Mouse (Mus musculus) CH12.LX (cell line): ENCODE data around the gene Prkag3. TPM values are rescaled to one million over a fixed set of nuclear protein-coding genes. Genes with fewer than 3 reads are reported as not detected.

Source experiments
- DNase-seq: peaks from one replicate; pipeline ENCODE4 v3.0.0-alpha.2; 2013; ENCODE audit errors: extremely low read depth
- H3K27ac ChIP-seq: 2 replicates; pipeline ENCODE4 v1.5.1; 2012; ENCODE audit warnings: low read depth, mild to moderate bottlenecking, control low read depth, moderate library complexity; ENCODE audit not compliant: insufficient read depth
- H3K27me3 ChIP-seq: replicated peaks from 2 replicates; pipeline ENCODE3; 2012; ENCODE audit warnings: inconsistent platforms
- H3K36me3 ChIP-seq, 2 experiments: replicated peaks in 1 of 2; 2 replicates each; pipeline versions ENCODE3 to v1.6.1; 2012; ENCODE audit warnings: inconsistent platforms in 1 of 2, low read length in 1 of 2, mild to moderate bottlenecking in 1 of 2, mixed read lengths in 1 of 2, moderate library complexity in 1 of 2; ENCODE audit not compliant: control insufficient read depth in 1 of 2, insufficient read depth in 1 of 2
- H3K4me1 ChIP-seq, 2 experiments: 2 replicates each; pipeline ENCODE4 v1.6.1; 2012; ENCODE audit warnings: inconsistent platforms in 1 of 2, moderate library complexity in 1 of 2; ENCODE audit not compliant: insufficient read depth in 2 of 2, control insufficient read depth in 1 of 2
- H3K4me2 ChIP-seq: 2 replicates; pipeline ENCODE4 v1.6.1; 2012; ENCODE audit warnings: low read depth, mild to moderate bottlenecking, control low read depth; ENCODE audit not compliant: poor library complexity, insufficient read depth, severe bottlenecking
- H3K4me3 ChIP-seq, 3 experiments: fragments of 150-350 bp in 1 of 3; sonication (generic) in 1 of 3; replicated peaks in 1 of 3; 2 replicates each; pipeline versions ENCODE3 to v1.5.1; 2011 to 2012; ENCODE audit warnings: low read depth in 2 of 3, low read length in 2 of 3, mild to moderate bottlenecking in 2 of 3, moderate library complexity in 2 of 3, control low read depth in 1 of 3, improper control_type of control experiment in 1 of 3, inconsistent platforms in 1 of 3, mixed read lengths in 1 of 3; ENCODE audit not compliant: poor library complexity in 1 of 3
- H3K79me2 ChIP-seq: replicated peaks from 2 replicates; pipeline ENCODE4 v1.6.1; 2012; ENCODE audit warnings: mild to moderate bottlenecking, moderate library complexity; ENCODE audit not compliant: control insufficient read depth, poor library complexity, insufficient read depth, severe bottlenecking; ENCODE audit errors: extremely low read depth
- H3K9ac ChIP-seq: 2 replicates; pipeline ENCODE4 v1.6.1; 2012; ENCODE audit warnings: low read depth, mild to moderate bottlenecking, control low read depth, moderate library complexity; ENCODE audit not compliant: insufficient read depth
- H3K9me3 ChIP-seq: replicated peaks from 2 replicates; pipeline ENCODE3; 2012; ENCODE audit warnings: low read length, inconsistent platforms, mixed read lengths
- BHLHE40 ChIP-seq: IDR thresholded peaks from 2 replicates; pipeline ENCODE4 v1.6.1; 2011; ENCODE audit warnings: mild to moderate bottlenecking, low read depth, low read length, improper control_type of control experiment
- CHD1 ChIP-seq: IDR thresholded peaks from 2 replicates; pipeline ENCODE4 v1.6.1; 2012; ENCODE audit warnings: low read depth, low read length, improper control_type of control experiment, inconsistent platforms
- ETS1 ChIP-seq: conservative IDR thresholded peaks from 2 replicates; pipeline ENCODE4 v1.6.1; 2012; ENCODE audit warnings: low read depth, mild to moderate bottlenecking, inconsistent platforms, low read length, improper control_type of control experiment, moderate library complexity
- IRF4 ChIP-seq: IDR thresholded peaks from 2 replicates; pipeline ENCODE4 v1.6.1; 2014; ENCODE audit warnings: low read depth, mild to moderate bottlenecking, inconsistent platforms, low read length, improper control_type of control experiment
- KAT2A ChIP-seq: IDR thresholded peaks from 2 replicates; pipeline ENCODE4 v1.6.1; 2012; ENCODE audit warnings: low read length, improper control_type of control experiment, inconsistent platforms; ENCODE audit not compliant: insufficient replicate concordance
- MAFK ChIP-seq: IDR thresholded peaks from 2 replicates; pipeline ENCODE4 v1.6.1; 2011; ENCODE audit warnings: low read length, improper control_type of control experiment; ENCODE audit not compliant: insufficient replicate concordance
- MAX ChIP-seq: IDR thresholded peaks from 2 replicates; pipeline ENCODE4 v1.6.1; 2011; ENCODE audit warnings: low read length, improper control_type of control experiment
- MAZ ChIP-seq: IDR thresholded peaks from 2 replicates; pipeline ENCODE4 v1.6.1; 2012; ENCODE audit warnings: low read depth, mild to moderate bottlenecking, inconsistent platforms, low read length, improper control_type of control experiment, moderate library complexity
- MEF2A ChIP-seq: IDR thresholded peaks from 2 replicates; pipeline ENCODE4 v1.6.1; 2014; ENCODE audit warnings: low read depth, mild to moderate bottlenecking, inconsistent platforms, low read length, improper control_type of control experiment, borderline replicate concordance
- MXI1 ChIP-seq: IDR thresholded peaks from 2 replicates; pipeline ENCODE4 v1.6.1; 2011; ENCODE audit warnings: mild to moderate bottlenecking, low read depth, low read length, improper control_type of control experiment
- NRF1 ChIP-seq: IDR thresholded peaks from 2 replicates; pipeline ENCODE4 v1.6.1; 2014; ENCODE audit warnings: low read depth, mild to moderate bottlenecking, inconsistent platforms, low read length, improper control_type of control experiment, moderate library complexity
- PAX5 ChIP-seq: IDR thresholded peaks from 2 replicates; pipeline ENCODE4 v1.6.1; 2012; ENCODE audit warnings: low read length, inconsistent platforms, mixed read lengths
- POLR2A ChIP-seq: IDR thresholded peaks from 2 replicates; pipeline ENCODE4 v1.6.1; 2011; ENCODE audit warnings: low read depth, mild to moderate bottlenecking, improper control_type of control experiment, low read length
- POLR2AphosphoS2 ChIP-seq: IDR thresholded peaks from 2 replicates; pipeline ENCODE4 v1.6.1; 2011; ENCODE audit warnings: low read depth, low read length, improper control_type of control experiment
- RAD21 ChIP-seq: IDR thresholded peaks from 2 replicates; pipeline ENCODE4 v1.6.1; 2011; ENCODE audit warnings: low read depth, mild to moderate bottlenecking, low read length, improper control_type of control experiment, moderate library complexity
- SMC3 ChIP-seq: IDR thresholded peaks from 2 replicates; pipeline ENCODE4 v1.6.1; 2011; ENCODE audit warnings: low read depth, low read length, improper control_type of control experiment
- TBP ChIP-seq: conservative IDR thresholded peaks from 2 replicates; pipeline ENCODE4 v1.6.1; 2011; ENCODE audit warnings: low read depth, low read length, improper control_type of control experiment
- UBTF ChIP-seq: IDR thresholded peaks from 2 replicates; pipeline ENCODE4 v1.6.1; 2012; ENCODE audit warnings: low read depth, mild to moderate bottlenecking, inconsistent platforms, low read length, improper control_type of control experiment, moderate library complexity
- ZC3H11A ChIP-seq: IDR thresholded peaks from 2 replicates; pipeline ENCODE4 v1.6.1; 2012; ENCODE audit warnings: low read depth, mild to moderate bottlenecking, inconsistent platforms, low read length, improper control_type of control experiment
- ZMIZ1 ChIP-seq: IDR thresholded peaks from 2 replicates; pipeline ENCODE4 v1.6.1; 2012; ENCODE audit warnings: low read depth, mild to moderate bottlenecking, inconsistent platforms, low read length, improper control_type of control experiment
- ZNF384 ChIP-seq: IDR thresholded peaks from 2 replicates; pipeline ENCODE4 v1.6.1; 2012; ENCODE audit warnings: low read depth, low read length, improper control_type of control experiment, inconsistent platforms
- dilution Hi-C: fragments of 300-500 bp; cut with MboI; formaldehyde crosslinking; loops from 2 replicates; pipeline ENCODE4 v1.14.3; 2020; ENCODE audit warnings: low sequenced_read_pairs; ENCODE audit not compliant: extremely low pct_unique_long_range_greater_than_20kb, extremely low pct_ligation_motif_present
- in situ Hi-C: fragments of 300-500 bp; cut with MboI; formaldehyde crosslinking; loops from 3 replicates; pipeline ENCODE4 v1.14.3; 2019; ENCODE audit warnings: low sequenced_read_pairs, low pct_ligation_motif_present, low pct_unique_long_range_greater_than_20kb, mixed read lengths
- polyA plus RNA-seq: library from polyadenylated mRNA; unstranded; fragments of >175 nt; gene quantifications from 2 replicates; pipeline ENCODE4 v1.2.1, GENCODE M21; 2012; ENCODE audit warnings: low read depth; ENCODE audit not compliant: insufficient read length
- total RNA-seq, 2 experiments: library from RNA; depleted of rRNA; stranded (reverse); fragments of 300-350 nt in 1 of 2; fragments of >200 nt in 1 of 2; gene quantifications; 2 replicates each; pipeline ENCODE4 v1.2.3; 2012 to 2014

Gene Prkag3
- total and polyA plus RNA-seq, 3 experiments, result 0.09 to 0.13 TPM; not detected in 1

- TF ChIP-seq BHLHE40, result peak; percentile 73
- no peak for TF ChIP-seq RAD21
- peak; percentile 50; the same call in 1 of the 2 replicates for TF ChIP-seq ZMIZ1
- no peak for TF ChIP-seq ZC3H11A
- no peak for TF ChIP-seq NRF1
- no peak for TF ChIP-seq SMC3
- peak; percentile 89 for TF ChIP-seq MAZ
- peak; percentile 64; the same call in 1 of the 2 replicates for TF ChIP-seq UBTF
- TF ChIP-seq ETS1, result peak; percentile 36
- no peak for TF ChIP-seq MAFK
- TF ChIP-seq ZNF384, result no peak
- TF ChIP-seq KAT2A, result no peak
- TF ChIP-seq CHD1, result peak; percentile 54; the same call in 1 of the 2 replicates
- TF ChIP-seq POLR2AphosphoS2, result no peak; the same call in 1 of the 2 replicates
- 0 out of 2 replicates have a peak, but pooled peaks have one; percentile 7 for TF ChIP-seq TBP
- no peak for TF ChIP-seq MEF2A
- peak; percentile 42; the same call in 1 of the 2 replicates for TF ChIP-seq IRF4
Observed at GRCm38 (mm10) chr1:74794487-74795144, 45.6 kb upstream of the Prkag3 start (continued).

- DNase-seq, result no peak
- H3K4me2 ChIP-seq, result peak overlapping the region; percentile 93
- peaks cover 0 to 46% of the 10 kb centered on the region in 2 experiments for H3K36me3 ChIP-seq
- peak overlapping the region; percentile 84 to 89 (median 88) for H3K4me3 ChIP-seq
- H3K27me3 ChIP-seq, result no peaks in the 10 kb centered on the region
- peak overlapping the region; percentile 81 for H3K9ac ChIP-seq
- TF ChIP-seq MXI1 (peak; percentile 16; the same call in 1 of the 2 replicates), PAX5 (no peak), UBTF (peak; percentile 62; the same call in 1 of the 2 replicates), POLR2A (peak; percentile 44; the same call in 1 of the 2 replicates), MAX (no peak), ETS1 (0 out of 2 replicates have a peak, but pooled peaks have one; percentile 10), BHLHE40 (peak; percentile 36; the same call in 1 of the 2 replicates), MEF2A (0 out of 2 replicates have a peak, but pooled peaks have one; percentile 10)
- no peaks in the 10 kb centered on the region for H3K9me3 ChIP-seq
- dilution Hi-C loops (no loop called here), in situ Hi-C loops (no loop called here)
- peak overlapping the region; percentile 88 for H3K27ac ChIP-seq
- H3K79me2 ChIP-seq, result peaks cover 17% of the 10 kb centered on the region
- peaks cover 53 to 55% of the 10 kb centered on the region in 2 experiments for H3K4me1 ChIP-seq
Observed at GRCm38 (mm10) chr1:74792831-74793660, 44.0 kb upstream of the Prkag3 start.
